Mouse (Mus musculus) liver, postnatal 0 days (tissue): ENCODE data around the gene Syncrip.

Experiments
- CTCF ChIP-seq: sonication (generic); IDR thresholded peaks from 2 replicates; pipeline ENCODE4 v1.5.1; 2016; ENCODE audit warnings: antibody characterized with exemption, low read depth
- EP300 ChIP-seq: IDR thresholded peaks from 2 replicates; pipeline ENCODE4 v1.6.1; 2016; ENCODE audit warnings: antibody characterized with exemption, low read depth, mild to moderate bottlenecking

DNA sequence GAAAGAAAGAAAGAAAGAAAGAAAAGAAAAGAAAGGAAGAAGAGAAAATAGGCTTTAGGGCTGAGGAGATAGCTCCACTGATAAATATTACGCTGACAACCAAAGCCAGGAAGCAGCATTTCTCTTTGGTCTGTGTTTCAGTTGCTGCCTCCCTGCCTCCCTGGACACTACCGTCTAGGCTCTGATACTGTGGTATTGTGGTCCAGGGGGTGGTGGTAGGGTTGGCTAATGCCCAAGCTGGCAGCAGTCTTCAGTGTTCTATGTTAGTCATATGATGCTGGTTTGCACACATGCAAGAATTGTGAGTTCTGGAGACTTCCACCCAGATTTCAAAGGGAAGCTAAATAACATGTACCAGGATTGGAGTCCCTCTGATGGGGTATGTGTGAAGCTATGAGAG, 17.7 kb upstream of the Syncrip start:
- TF ChIP-seq CTCF (no peak), EP300 (no peak)
